Mouse (Mus musculus) cerebellum, adult 9-10 months (tissue): Measurements from ENCODE around the gene Hspb11.

Experiments
- DNase-seq: peaks from one replicate; pipeline ENCODE4 v3.0.0; 2022

The Hspb11 gene

GRCm38 (mm10) chr4:107318646-107319045 lies 65.3 kb downstream of the Hspb11 start:
- no peak for DNase-seq

GRCm38 (mm10) chr4:107321041-107321440 lies 67.6 kb downstream of the Hspb11 start:
- no peak for DNase-seq

DNA sequence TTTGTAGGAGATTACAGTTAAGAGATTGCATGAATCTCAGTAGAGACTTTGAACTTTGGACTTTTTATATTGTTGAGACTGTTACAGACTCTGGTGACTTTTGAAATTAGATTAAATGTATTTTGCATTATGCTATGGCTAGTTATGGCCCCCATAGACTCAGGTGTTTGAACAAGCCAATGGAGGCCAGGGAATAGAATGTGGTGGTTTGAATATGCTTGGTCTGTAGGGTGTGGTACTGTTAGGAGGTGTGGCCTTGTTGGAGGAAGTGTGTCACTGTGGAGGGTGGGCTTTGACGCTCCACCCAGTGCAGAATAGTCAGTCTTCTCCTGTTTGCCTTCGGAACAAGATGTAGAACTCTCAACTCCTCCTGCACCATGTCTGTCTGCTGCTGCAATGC lies 69.7 kb downstream of the Hspb11 start:
- no peak for DNase-seq

DNA sequence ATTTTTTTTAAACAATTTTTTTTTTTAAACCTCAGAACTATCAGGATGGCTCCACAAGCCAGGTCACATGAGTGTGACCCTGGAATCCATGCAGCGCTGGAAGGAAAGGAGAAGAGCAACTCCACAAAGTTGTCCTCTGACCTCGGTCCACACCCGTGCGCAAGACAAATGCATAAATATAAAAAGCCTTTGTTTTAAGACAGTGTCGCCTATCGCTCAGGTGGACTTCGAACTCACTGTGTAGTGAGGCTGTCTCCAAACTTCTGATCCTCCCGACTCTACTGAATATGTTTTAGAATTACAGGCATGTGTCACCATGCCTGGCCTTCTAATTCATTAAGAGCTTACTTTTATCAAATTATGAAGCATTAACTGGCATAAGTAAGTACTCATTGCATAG lies 75.1 kb downstream of the Hspb11 start:
- DNase-seq = no peak
